46 mouse cellular contexts compared by ENCODE assay signal in genomic region chr10:52387192-52387591, GRCm38 (mm10). TPM values are rescaled to one million over a fixed set of nuclear protein-coding genes. Genes with fewer than 3 reads are reported as not detected.
"Had no signal": no experiment of that assay in that cellular context is flagged by ENCODE, and none has a peak within 500 bp of the region (broad histone marks: within the 10 kb centered on the region; RNA-seq: fewer than 3 reads in every experiment).

No protein-coding gene starts in this region.

- H3K4me3 ChIP-seq: limb, embryonic 10.5 days; limb, embryonic 12.5 days; limb, embryonic 13.5 days; limb, embryonic 15.5 days; liver, embryonic 12.5 days; liver, embryonic 13.5 days; liver, embryonic 15.5 days; lung, embryonic 15.5 days; megakaryocyte, embryonic 14.5 days; midbrain, embryonic 10.5 days; midbrain, embryonic 12.5 days; midbrain, embryonic 13.5 days; midbrain, embryonic 15.5 days; myocyte; neural tube, embryonic 12.5 days had no signal

- DNase-seq: left cerebral cortex, postnatal 4 days; liver; liver, embryonic 13.5 days; liver, postnatal 0 days; lung, adult 18-20 months; lung, adult 2 months; lung, embryonic 14.5 days; lung, postnatal 10 days; lung, postnatal 14 days; lung, postnatal 36 days; lung, postnatal 4 days; midbrain, embryonic 14.5 days had no signal

- H3K27ac ChIP-seq: limb, embryonic 10.5 days; limb, embryonic 12.5 days; limb, embryonic 13.5 days; limb, embryonic 15.5 days; liver, embryonic 12.5 days; liver, embryonic 13.5 days; liver, embryonic 14.5 days; liver, embryonic 15.5 days; lung, embryonic 15.5 days; macrophage; midbrain, embryonic 10.5 days; midbrain, embryonic 12.5 days; midbrain, embryonic 13.5 days; midbrain, embryonic 15.5 days; neural tube, embryonic 12.5 days had no signal

- ATAC-seq: liver, embryonic 12.5 days; liver, postnatal 0 days; lung, postnatal 0 days; midbrain, embryonic 13.5 days; midbrain, embryonic 15.5 days; midbrain, embryonic 16.5 days had no signal

- H3K27me3 ChIP-seq: limb, embryonic 12.5 days; limb, embryonic 13.5 days; limb, embryonic 15.5 days; liver, embryonic 12.5 days; liver, embryonic 15.5 days; lung, embryonic 15.5 days; midbrain, embryonic 12.5 days; midbrain, embryonic 13.5 days; midbrain, embryonic 15.5 days; neural tube, embryonic 12.5 days had no signal

- H3K36me3 ChIP-seq: limb, embryonic 10.5 days; limb, embryonic 12.5 days; limb, embryonic 13.5 days; limb, embryonic 15.5 days; liver, embryonic 12.5 days; liver, embryonic 13.5 days; liver, embryonic 15.5 days; lung, embryonic 15.5 days; midbrain, embryonic 10.5 days; midbrain, embryonic 12.5 days; midbrain, embryonic 13.5 days; midbrain, embryonic 15.5 days; neural tube, embryonic 12.5 days had no signal

- H3K9me3 ChIP-seq: limb, embryonic 10.5 days; limb, embryonic 12.5 days; limb, embryonic 13.5 days; limb, embryonic 15.5 days; liver, embryonic 12.5 days; liver, embryonic 13.5 days; liver, embryonic 15.5 days; lung, embryonic 15.5 days; megakaryocyte, embryonic 14.5 days; midbrain, embryonic 10.5 days; midbrain, embryonic 12.5 days; midbrain, embryonic 13.5 days; midbrain, embryonic 15.5 days; neural tube, embryonic 12.5 days had no signal

- H3K9ac ChIP-seq: limb, embryonic 12.5 days; limb, embryonic 13.5 days; limb, embryonic 15.5 days; liver, embryonic 12.5 days; liver, embryonic 13.5 days; liver, embryonic 14.5 days; liver, embryonic 15.5 days; liver, postnatal 0 days; lung, embryonic 14.5 days; lung, embryonic 15.5 days; midbrain, embryonic 12.5 days; midbrain, embryonic 13.5 days; midbrain, embryonic 15.5 days; neural tube, embryonic 12.5 days had no signal

RNA-seq across cellular contexts. Expression of gene Nepn, which starts 1.6 kb away (rescaled TPM):
- total RNA-seq: left cerebral cortex, postnatal 10 days; left cerebral cortex, postnatal 14 days; left cerebral cortex, postnatal 25 days; left cerebral cortex, postnatal 36 days; left cerebral cortex, postnatal 4 days; liver, adult 2 months; megakaryocyte progenitor cell, adult 5-6 weeks; megakaryocyte, adult 5-6 weeks; megakaryocyte-erythroid progenitor cell, adult 5-6 weeks; midbrain, postnatal 0 days had no signal
- polyA plus RNA-seq: limb, embryonic 10.5 days; limb, embryonic 11.5 days; limb, embryonic 15.5 days; liver, adult 2 months; liver, embryonic 13.5 days; liver, embryonic 15.5 days; liver, postnatal 0 days; lung, embryonic 14.5 days; lung, embryonic 15.5 days; lung, embryonic 16.5 days; lung, postnatal 0 days; macrophage; midbrain, embryonic 10.5 days; midbrain, embryonic 11.5 days; midbrain, embryonic 12.5 days; midbrain, embryonic 13.5 days; midbrain, embryonic 14.5 days; midbrain, embryonic 15.5 days; midbrain, embryonic 16.5 days; midbrain, postnatal 0 days; neural tube, embryonic 11.5 days; neural tube, embryonic 12.5 days had no signal

RNA-seq across cellular contexts. Expression of gene Gm26741, which starts 28.6 kb away (rescaled TPM):
- total RNA-seq: left cerebral cortex, postnatal 10 days; left cerebral cortex, postnatal 14 days; left cerebral cortex, postnatal 25 days; left cerebral cortex, postnatal 36 days; left cerebral cortex, postnatal 4 days; liver, adult 2 months; megakaryocyte progenitor cell, adult 5-6 weeks; megakaryocyte, adult 5-6 weeks; megakaryocyte-erythroid progenitor cell, adult 5-6 weeks; midbrain, postnatal 0 days had no signal
- polyA plus RNA-seq: limb, embryonic 10.5 days; limb, embryonic 11.5 days; limb, embryonic 12.5 days; limb, embryonic 13.5 days; limb, embryonic 14.5 days; limb, embryonic 15.5 days; liver, adult 2 months; liver, embryonic 11.5 days; liver, embryonic 12.5 days; liver, embryonic 13.5 days; liver, embryonic 14.5 days; liver, embryonic 15.5 days; liver, embryonic 16.5 days; liver, postnatal 0 days; lung, adult 2 months; lung, embryonic 14.5 days; lung, embryonic 15.5 days; lung, embryonic 16.5 days; lung, postnatal 0 days; macrophage; midbrain, embryonic 10.5 days; midbrain, embryonic 11.5 days; midbrain, embryonic 12.5 days; midbrain, embryonic 13.5 days; midbrain, embryonic 14.5 days; midbrain, embryonic 15.5 days; midbrain, embryonic 16.5 days; midbrain, postnatal 0 days; myocyte; neural tube, embryonic 11.5 days; neural tube, embryonic 12.5 days had no signal
